Mouse (Mus musculus) left cerebral cortex, adult 2 months (tissue): ENCODE measurements around the gene Klhl40. TPM values are rescaled to one million over a fixed set of nuclear protein-coding genes. Genes with fewer than 3 reads are reported as not detected.

Experiments used
- DNase-seq, 2 experiments: peaks; one replicate each; pipeline ENCODE4 v3.0.0; 2021 to 2022; ENCODE audit warnings: low spot score in 2 of 2, mixed read lengths in 1 of 2; ENCODE audit errors: extremely low spot score in 1 of 2
- H3K27ac ChIP-seq: fragments of 200-600 bp; 2 replicates; pipeline ENCODE4 v1.8.1; 2022
- H3K4me3 ChIP-seq: fragments of 200-600 bp; 2 replicates; pipeline ENCODE4 v1.8.1; 2022
- CTCF ChIP-seq: fragments of 200-600 bp; IDR thresholded peaks from 2 replicates; pipeline ENCODE4 v1.8.1; 2022; ENCODE audit warnings: antibody characterized with exemption, mild to moderate bottlenecking, moderate library complexity
- intact Hi-C: fragments of 180-260 bp; cut with DNase I; formaldehyde crosslinking; loops from one replicate; pipeline ENCODE4 v1.15.1; 2025
- total RNA-seq, 2 experiments: library from RNA; stranded (reverse); gene quantifications; 2 replicates each; pipeline ENCODE4 v1.2.3; 2021

Klhl40 gene
- total RNA-seq, 2 experiments from 2014 or later, result 7.3 to 10.5 TPM

DNA sequence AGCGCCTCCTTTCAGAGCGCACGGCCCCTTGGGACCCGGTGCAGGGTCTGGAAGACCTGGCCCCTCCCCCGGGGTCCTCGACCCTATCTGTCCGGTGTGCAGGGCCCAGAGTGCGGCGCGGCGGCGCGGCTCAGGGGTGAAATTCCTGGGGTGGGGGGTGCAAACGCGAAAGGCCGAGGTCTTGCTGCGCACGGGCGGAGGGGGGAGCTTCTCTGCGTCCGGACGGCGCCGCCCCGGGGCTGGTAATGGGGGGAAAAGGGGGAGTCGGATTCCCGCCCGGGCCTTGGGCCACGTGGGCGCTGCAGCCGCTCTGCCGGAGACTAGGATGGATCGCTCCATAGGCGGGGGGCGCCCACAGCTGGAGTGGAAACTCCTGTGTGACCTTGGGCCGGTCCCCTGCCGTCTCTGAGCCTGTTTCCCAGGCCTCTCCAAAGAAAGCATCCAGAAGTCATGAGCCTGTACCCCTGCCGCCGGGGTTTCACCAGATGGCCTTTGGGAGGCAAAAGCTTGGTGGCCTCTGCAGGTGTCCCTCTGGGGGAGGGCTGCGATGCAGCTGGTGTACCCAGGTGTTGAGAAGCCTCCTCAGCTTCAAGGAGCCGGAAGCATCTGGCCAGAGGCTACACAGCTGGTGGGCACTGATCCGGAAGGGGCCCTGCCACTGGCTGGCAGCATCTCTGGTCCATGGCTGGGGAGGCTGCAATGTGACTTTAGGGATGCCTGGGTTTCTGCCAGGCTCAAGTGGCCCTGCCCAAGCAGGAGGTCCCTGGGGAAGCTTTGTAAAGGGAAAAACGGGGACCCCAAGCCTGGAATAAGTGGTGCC, 16.9 kb upstream of the Klhl40 start:
- intact Hi-C loops, result loop anchor here (2.0 to 5.0 kb wide), 2 partner anchors 16 to 62 kb away; partner anchors contain the start of gene Klhl40
- peak overlapping the region; percentile 95 for H3K4me3 ChIP-seq
- DNase-seq, result peak; percentile 58 to 64
- peak overlapping the region; percentile 94 for H3K27ac ChIP-seq
- TF ChIP-seq CTCF, result no peak

DNA sequence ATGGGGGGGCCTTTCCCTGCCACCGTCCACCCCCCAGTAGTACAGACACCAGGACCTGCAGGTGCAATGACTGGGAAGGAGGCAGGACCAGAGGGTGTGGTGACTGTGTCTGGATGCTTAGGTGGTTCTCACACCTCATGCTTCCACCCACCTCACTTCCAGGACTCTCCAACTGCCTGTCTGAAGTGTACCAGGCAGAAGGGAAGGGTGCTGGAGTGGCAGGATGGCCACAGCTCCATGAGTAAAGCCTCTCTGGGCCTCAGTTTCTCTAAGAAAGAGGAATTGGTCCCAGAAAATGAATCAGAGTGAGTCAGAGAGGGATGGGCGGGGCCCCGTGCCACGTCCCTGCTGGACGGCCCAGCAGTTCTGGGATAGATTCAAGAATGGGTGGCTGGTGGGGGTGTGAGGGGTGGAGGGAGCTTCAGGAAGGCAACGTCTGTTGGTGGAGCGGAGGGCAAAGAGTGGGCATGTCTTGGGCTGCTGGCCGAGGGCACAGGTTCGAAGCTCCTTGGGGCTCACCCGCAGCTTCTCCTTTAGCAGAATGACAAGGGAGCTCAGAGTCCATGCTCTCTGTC, 16.2 kb upstream of the Klhl40 start:
- TF ChIP-seq CTCF, result no peak
- peak overlapping the region; percentile 95 for H3K4me3 ChIP-seq
- H3K27ac ChIP-seq, result peak overlapping the region; percentile 94
- peak in 1 of 2 experiments; percentile 35 for DNase-seq
- intact Hi-C loops, result loop anchor here (2.0 to 5.0 kb wide), 2 partner anchors 16 to 61 kb away; partner anchors contain the start of gene Klhl40

DNA sequence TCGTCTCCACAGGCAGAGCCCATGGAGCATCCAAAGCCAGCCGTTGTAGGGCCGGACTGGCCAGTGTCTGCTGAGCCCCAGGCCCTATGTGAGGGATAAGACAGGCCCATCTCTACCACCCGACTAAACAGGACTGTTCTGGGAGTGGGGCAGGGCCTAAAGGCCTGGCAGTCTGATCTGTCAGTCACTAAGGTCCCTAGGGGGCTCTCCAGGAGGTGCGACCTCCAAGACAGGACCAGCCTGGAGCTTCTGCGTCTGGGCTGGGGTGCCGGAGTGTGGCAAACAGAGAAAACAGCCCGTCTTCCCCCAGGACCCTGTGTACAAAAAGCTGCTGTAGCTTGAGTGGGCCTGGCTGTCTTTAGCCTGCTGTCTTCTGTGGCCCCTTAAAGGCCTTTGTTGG, 15.6 kb upstream of the Klhl40 start:
- no peak overlapping the region for H3K4me3 ChIP-seq
- H3K27ac ChIP-seq, result peak overlapping the region; percentile 47
- peak in 1 of 2 experiments; percentile 13 for DNase-seq
- intact Hi-C loops, result loop anchor here (2.0 to 5.0 kb wide), 2 partner anchors 15 to 61 kb away; partner anchors contain the start of gene Klhl40
- TF ChIP-seq CTCF, result no peak

DNA sequence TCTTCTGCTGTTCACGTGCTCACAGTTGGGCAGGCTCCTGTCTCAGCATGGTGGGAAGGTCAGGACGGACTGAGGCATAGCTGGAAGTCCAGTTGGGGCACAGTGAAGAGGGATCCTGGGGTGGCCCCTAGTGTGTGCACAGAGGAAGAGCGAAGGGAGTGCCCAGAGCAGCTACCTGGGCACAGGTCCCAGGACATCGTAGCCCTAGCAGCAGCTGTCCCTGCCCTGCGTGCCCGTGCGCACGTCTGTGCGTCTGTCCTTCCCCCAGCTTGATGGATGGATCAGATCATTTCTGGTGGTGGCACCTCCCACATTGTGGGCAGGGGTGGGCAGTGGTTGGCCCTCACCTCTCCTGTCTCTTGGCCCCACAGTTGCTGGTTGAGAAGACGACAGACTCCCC, 15.2 kb upstream of the Klhl40 start:
- no peak overlapping the region; the same call in 1 of the 2 replicates for H3K27ac ChIP-seq
- intact Hi-C loops, result loop anchor here (5.0 kb wide), 1 partner anchor 60 kb away; no protein-coding TSS in a partner anchor
- no peak for TF ChIP-seq CTCF
- no peak overlapping the region for H3K4me3 ChIP-seq
- DNase-seq, result no peak

DNA sequence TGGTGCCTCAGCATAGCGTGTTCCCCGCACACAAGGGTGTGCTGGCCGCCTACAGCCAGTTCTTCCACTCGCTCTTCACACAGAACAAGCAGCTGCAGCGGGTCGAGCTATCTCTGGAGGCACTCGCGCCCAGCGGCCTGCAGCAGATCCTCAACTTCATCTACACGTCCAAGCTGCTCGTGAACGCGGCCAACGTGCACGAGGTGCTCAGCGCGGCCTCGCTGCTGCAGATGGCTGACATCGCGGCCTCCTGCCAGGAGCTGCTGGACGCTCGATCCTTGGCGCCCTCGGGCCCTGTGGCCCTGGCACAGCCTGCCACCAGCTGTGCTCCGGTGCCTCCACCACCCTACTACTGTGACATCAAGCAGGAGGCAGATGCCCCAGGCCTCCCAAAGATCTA, 14.6 kb upstream of the Klhl40 start:
- TF ChIP-seq CTCF, result no peak
- no peak overlapping the region for H3K4me3 ChIP-seq
- intact Hi-C loops, result loop anchor here (5.0 kb wide), 1 partner anchor 60 kb away; no protein-coding TSS in a partner anchor
- no peak for DNase-seq
- H3K27ac ChIP-seq, result no peak overlapping the region

DNA sequence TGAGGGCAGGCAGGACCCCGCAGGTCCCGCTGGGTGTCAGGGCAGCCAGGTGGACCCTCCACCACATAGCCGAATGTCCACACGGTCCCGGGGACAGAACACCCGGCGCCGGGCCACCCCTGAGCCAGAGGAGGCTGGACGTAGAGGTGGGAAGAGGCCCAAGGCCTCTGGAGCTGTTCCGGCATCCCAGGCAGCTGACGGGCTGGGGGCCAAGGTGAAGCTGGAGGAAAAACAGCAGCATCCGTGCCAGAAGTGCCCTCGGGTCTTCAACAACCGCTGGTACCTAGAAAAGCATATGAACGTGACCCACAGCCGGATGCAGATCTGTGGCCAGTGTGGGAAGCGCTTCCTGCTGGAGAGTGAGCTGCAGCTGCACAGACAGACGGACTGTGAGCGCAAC, 13.7 kb upstream of the Klhl40 start:
- intact Hi-C loops, result loop anchor here (5.0 kb wide), 1 partner anchor 59 kb away; no protein-coding TSS in a partner anchor
- H3K27ac ChIP-seq, result 0 out of 2 replicates have a peak overlapping the region, but pooled peaks have one; percentile 40
- no peak overlapping the region for H3K4me3 ChIP-seq
- no peak for DNase-seq
- no peak for TF ChIP-seq CTCF

DNA sequence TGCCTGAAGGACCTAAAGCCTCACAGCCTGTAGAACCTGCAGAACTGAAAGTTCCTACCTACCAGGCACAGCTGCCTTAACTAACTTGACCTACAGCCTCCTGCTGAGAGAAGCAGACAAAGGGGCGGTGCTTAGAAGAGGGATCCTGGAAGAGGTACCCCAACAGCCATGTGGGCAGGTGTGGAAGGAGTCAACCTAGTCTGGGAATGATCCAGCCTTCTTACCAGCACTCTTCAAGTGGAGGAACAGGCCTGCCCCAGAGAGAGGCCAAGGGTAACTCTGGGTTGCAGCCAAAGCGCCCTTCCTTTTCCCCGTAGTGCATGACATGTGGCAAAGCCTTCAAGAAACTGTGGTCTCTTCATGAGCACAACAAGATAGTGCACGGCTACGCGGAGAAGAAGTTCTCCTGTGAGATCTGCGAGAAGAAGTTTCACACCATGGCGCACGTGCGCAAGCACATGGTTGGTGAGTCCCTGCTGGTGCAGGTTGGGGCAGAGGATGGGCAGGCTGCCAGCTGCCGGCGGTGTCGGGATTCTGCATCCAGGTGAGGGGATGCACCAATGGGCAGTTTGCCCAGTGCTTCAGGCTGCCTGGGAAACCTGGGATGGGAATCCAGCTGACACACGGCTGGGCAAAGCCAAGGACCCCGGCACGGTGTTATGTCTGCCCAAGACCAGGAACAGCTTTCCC, 12.1 kb upstream of the Klhl40 start:
- H3K4me3 ChIP-seq, result no peak overlapping the region
- DNase-seq, result no peak
- intact Hi-C loops, result no loop called here
- TF ChIP-seq CTCF, result no peak
- H3K27ac ChIP-seq, result no peak overlapping the region

DNA sequence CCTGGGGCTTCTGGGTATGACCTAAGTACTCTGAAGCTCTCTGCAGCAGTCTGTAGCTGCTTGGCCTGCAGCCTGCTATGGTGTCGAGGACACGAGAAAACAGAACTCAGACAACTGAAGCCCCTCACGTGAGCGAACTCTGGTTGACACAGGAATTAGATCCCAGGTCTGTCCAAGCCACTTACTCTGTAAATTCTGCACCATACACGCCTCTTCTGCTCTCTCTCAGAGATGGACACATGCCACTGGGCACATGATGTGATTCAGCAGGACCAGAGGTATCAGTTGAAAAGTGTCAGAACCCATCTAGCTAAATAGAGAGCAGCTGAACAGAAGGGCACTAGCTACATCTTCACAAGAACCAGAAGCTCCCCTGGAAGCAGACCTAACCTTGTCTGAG, 5.0 kb upstream of the Klhl40 start:
- no peak for TF ChIP-seq CTCF
- H3K27ac ChIP-seq, result no peak overlapping the region
- H3K4me3 ChIP-seq, result no peak overlapping the region
- intact Hi-C loops, result no loop called here
- no peak for DNase-seq

DNA sequence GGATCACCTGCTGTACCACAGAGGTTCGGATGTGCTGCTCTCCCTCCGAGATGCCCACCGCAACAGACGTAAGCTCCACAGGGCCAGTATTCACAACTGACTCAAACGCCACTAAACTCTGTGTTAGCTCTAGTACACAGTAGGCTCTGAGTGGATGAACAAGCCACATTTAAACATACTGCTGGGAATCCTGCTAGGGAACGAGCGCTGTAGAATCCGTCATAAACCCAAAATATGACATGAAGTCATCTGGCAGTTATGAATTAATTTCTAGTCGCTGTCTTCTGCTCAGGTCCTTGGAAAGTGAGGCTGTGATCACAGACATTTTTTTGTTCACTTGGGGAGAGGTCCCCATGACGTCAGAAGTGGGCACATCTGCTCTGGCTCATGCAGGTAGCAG, 1.5 kb upstream of the Klhl40 start:
- no peak for DNase-seq
- peak overlapping the region; percentile 87 for H3K27ac ChIP-seq
- no peak overlapping the region for H3K4me3 ChIP-seq
- TF ChIP-seq CTCF, result no peak
- intact Hi-C loops, result loop anchor here (2.0 kb wide), 1 partner anchor 15 kb away; no protein-coding TSS in a partner anchor

DNA sequence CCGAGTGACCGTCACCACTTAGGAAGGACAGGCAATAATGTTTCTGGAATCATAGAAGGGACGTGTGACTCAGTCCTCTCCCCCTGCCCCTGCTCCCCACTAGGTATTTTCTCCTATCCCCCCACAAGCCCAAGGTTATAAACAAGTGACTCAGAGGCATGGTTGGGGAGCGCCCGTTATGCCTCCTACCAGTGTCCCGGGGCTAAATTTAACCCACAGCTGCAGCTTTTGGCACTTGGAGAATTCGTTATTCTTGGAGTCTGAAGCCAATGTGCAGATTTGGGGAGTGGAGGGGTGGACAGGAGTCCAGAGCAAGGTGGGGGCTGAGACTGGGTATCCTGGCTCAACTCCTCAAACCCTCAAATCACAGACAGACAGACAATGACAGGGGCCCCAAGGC, 896 bp upstream of the Klhl40 start:
- intact Hi-C loops, result loop anchor here (2.0 kb wide), 1 partner anchor 16 kb away; no protein-coding TSS in a partner anchor
- peak in 1 of 2 experiments; percentile 51 for DNase-seq
- TF ChIP-seq CTCF, result no peak
- H3K4me3 ChIP-seq, result no peak overlapping the region
- peak overlapping the region; percentile 87 for H3K27ac ChIP-seq

DNA sequence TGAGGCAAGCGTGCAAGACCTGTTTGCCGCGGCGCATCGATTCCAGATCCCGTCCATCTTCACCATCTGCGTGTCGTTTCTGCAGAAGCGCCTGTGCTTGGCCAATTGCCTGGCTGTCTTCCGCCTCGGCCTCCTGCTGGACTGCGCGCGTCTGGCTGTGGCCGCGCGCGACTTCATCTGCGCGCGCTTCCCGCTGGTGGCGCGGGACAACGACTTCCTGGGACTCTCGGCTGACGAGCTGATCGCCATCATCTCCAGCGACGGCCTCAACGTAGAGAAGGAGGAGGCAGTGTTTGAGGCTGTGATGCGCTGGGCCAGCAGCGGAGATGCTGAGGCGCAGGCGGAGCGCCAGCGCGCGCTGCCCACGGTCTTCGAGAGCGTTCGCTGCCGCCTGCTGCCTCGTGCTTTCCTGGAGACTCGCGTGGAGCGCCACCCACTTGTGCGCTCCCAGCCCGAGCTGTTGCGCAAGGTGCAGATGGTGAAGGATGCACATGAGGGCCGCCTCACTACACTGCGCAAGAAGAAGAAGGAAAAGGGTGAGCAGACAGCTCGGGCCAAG, 738 bp downstream of the Klhl40 start:
- Histone ChIP-seq H3K27ac (peak overlapping the region; percentile 87), H3K4me3 (peak overlapping the region; percentile 34)
- DNase-seq, result peak; percentile 76 to 83
- no peak for TF ChIP-seq CTCF
- intact Hi-C loops, result loop anchor here (1.0 kb wide), 1 partner anchor 48 kb away; no protein-coding TSS in a partner anchor
